Mouse (Mus musculus) embryonic facial prominence, embryonic 13.5 days (tissue): ENCODE measurements around the gene Ddx31. TPM values are rescaled to one million over a fixed set of nuclear protein-coding genes. Genes with fewer than 3 reads are reported as not detected.

ENCODE experiments used
- ATAC-seq: fragments of 200-750 bp; cut with Nextera tagmentation; 2 replicates; pipeline ENCODE4 v1.8.0; 2017; ENCODE audit warnings: low read depth; ENCODE audit not compliant: insufficient number of reproducible peaks, insufficient read depth, low FRiP score, low TSS enrichment
- H3K27ac ChIP-seq: fragments of 300-500 bp; sonication (generic); 2 replicates; pipeline ENCODE4 v1.5.1; 2015; ENCODE audit warnings: moderate library complexity, mild to moderate bottlenecking, inconsistent platforms
- H3K27me3 ChIP-seq: fragments of 300-500 bp; sonication (generic); 2 replicates; pipeline ENCODE4 v1.6.1; 2015; ENCODE audit warnings: mild to moderate bottlenecking, inconsistent platforms
- H3K36me3 ChIP-seq: fragments of 300-500 bp; sonication (generic); 2 replicates; pipeline ENCODE4 v1.6.1; 2015; ENCODE audit warnings: mild to moderate bottlenecking, inconsistent platforms
- H3K4me1 ChIP-seq: fragments of 300-500 bp; sonication (generic); 2 replicates; pipeline ENCODE4 v1.6.1; 2015; ENCODE audit warnings: inconsistent platforms
- H3K4me2 ChIP-seq: fragments of 300-500 bp; sonication (generic); 2 replicates; pipeline ENCODE4 v1.6.1; 2015; ENCODE audit warnings: moderate library complexity, mild to moderate bottlenecking, inconsistent platforms
- H3K4me3 ChIP-seq: fragments of 300-500 bp; sonication (generic); 2 replicates; pipeline ENCODE4 v1.5.1; 2015; ENCODE audit warnings: mild to moderate bottlenecking, inconsistent platforms
- H3K9ac ChIP-seq: fragments of 300-500 bp; sonication (generic); 2 replicates; pipeline ENCODE4 v1.6.1; 2015; ENCODE audit warnings: mild to moderate bottlenecking, inconsistent platforms
- H3K9me3 ChIP-seq: fragments of 300-500 bp; sonication (generic); 2 replicates; pipeline ENCODE4 v1.6.1; 2016; ENCODE audit warnings: inconsistent platforms
- WGBS: fragments of 180-500 bp; shearing (Covaris S2); methylation state at CpG from one replicate; pipeline ENCODE4 v1.1.7; 2015; ENCODE audit warnings: mixed read lengths; 5-methylcytosine and 5-hydroxymethylcytosine counted together
- polyA plus RNA-seq: library from polyadenylated mRNA; unstranded; fragments of >200 nt; fragmentation: Nextera tagmentation; extraction: Ambion mirVana; gene quantifications from 2 replicates; pipeline ENCODE4 v1.2.1, GENCODE M21; 2015

Ddx31 gene
- 16.5 and 16.9 TPM in 2 replicates for polyA plus RNA-seq

DNA sequence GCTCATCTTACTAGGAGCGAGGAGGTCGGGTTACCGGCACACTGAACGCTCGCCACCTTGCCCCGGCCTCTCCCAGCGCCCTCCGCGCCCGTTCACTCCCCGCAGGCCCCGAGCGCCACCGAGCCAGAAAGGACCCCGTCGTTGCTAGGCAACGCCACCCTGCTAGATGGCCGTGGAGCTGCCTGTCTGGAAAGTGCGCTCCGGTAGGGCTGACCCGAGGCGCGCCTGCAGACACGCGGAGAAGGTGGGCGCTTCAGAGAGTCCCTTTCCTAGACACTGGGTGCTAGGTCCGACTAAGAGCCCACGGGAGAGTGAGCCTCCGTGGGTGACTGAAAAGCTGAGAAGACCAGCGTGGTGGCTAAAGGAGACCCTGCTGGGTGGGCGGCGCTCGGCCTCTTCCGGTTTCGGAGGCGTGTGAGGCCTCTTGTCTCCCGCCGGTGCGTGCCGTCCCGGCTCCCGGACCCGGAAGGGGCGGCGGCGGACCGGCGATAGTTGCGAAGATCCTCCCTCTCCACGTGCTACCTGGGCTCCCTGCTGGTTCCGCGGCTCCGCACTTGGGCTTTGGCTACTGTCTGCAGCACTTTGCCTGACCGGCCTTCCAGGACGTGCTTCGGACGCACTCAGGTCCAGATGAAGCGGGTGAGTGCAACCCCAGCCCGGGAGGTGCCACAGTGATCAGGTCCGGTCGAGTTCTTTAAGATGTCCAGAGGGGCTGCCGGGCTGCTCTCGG, at the start of gene Ddx31, which contains the start of gene Gtf3c4:
Gene Ddx31 (plus strand): TSS at position 185 of the 730 bp plus-strand sequence.
Gene Gtf3c4 (minus strand): TSS at position 139 of the 730 bp plus-strand sequence.
- Histone ChIP-seq H3K36me3 (peaks cover 8% of the 10 kb centered on the region), H3K9me3 (no peaks in the 10 kb centered on the region), H3K4me3 (peak within 1 kb of the TSS; percentile 98), H3K27me3 (no peaks in the 10 kb centered on the region), H3K4me2 (peak within 1 kb of the TSS; percentile 90), H3K9ac (peak within 1 kb of the TSS; percentile 95), H3K4me1 (peaks cover 37% of the 10 kb centered on the region), H3K27ac (peak within 1 kb of the TSS; percentile 86)
- ATAC-seq: peak; percentile 90
- under 1% methylated on average over 61 of the region's 63 CpGs for WGBS

DNA sequence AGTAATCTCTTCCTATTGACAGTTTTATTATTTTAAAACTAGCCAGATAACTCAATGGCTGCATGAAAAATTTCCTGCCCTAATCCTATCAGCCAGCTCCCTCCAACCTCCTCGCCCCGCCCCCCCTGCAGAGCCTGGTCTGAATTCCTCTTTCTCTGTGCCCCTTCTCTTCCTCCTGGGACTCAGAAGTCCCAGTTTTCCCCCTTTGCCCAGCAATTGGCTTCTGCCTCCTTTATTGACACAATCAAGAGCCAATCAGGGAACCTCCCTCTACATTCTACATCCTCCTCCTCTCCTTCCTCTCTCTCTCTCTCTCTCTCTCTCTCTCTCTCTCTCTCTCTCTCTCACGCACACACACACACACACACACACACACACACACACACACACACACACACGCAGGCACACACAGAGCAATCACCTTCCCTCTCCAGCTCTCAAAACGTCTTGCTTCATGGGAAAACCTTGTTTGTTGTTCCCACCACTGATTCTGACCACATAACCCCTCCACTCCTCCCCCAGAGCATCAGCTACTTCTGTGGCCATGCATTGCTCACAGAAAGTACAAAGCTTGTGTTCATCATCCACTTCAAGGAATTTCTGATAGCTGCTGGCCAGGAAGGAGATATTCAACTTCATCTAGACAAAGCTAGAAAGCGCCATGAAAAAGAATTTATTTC, 47.1 kb upstream of the Ddx31 start:
- Histone ChIP-seq H3K4me2 (peak overlapping the region; percentile 47), H3K4me3 (peak overlapping the region; percentile 13; the same call in 1 of the 2 replicates), H3K9ac (peak overlapping the region; percentile 27; the same call in 1 of the 2 replicates), H3K9me3 (no peaks in the 10 kb centered on the region), H3K27ac (no peak overlapping the region), H3K36me3 (no peaks in the 10 kb centered on the region), H3K4me1 (peaks cover 13% of the 10 kb centered on the region), H3K27me3 (peaks cover 15% of the 10 kb centered on the region)
- ATAC-seq: peak; percentile 48; the same call in 1 of the 2 replicates
- 30% methylated on average over 5 of the region's 6 CpGs for WGBS

DNA sequence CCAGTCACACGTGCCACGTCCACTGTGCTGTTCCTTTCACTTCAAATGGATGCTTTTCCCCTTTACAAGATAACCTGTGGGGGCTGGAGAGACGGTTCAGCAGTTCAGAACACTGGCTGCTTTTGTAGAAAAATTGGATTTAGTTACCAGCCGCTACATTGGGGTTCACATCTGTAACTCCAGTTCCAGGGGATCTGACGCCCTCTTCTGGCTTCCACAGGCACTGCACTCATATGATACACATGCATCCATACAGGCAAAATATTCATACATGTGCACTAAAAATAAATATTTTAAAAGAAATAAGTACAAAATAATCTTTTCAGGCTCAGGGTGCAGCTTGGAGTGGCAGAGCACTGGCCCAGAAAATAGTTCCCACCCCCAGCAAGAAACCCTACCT, 45.6 kb upstream of the Ddx31 start:
- H3K9me3 ChIP-seq: no peaks in the 10 kb centered on the region
- H3K27ac ChIP-seq: no peak overlapping the region
- H3K4me3 ChIP-seq: no peak overlapping the region
- H3K4me2 ChIP-seq: no peak overlapping the region
- H3K36me3 ChIP-seq: no peaks in the 10 kb centered on the region
- no peak for ATAC-seq
- H3K9ac ChIP-seq: no peak overlapping the region
- peaks cover 13% of the 10 kb centered on the region for H3K4me1 ChIP-seq
- WGBS: 70% methylated on average over 5 of the region's 5 CpGs
- H3K27me3 ChIP-seq: peaks cover 15% of the 10 kb centered on the region

DNA sequence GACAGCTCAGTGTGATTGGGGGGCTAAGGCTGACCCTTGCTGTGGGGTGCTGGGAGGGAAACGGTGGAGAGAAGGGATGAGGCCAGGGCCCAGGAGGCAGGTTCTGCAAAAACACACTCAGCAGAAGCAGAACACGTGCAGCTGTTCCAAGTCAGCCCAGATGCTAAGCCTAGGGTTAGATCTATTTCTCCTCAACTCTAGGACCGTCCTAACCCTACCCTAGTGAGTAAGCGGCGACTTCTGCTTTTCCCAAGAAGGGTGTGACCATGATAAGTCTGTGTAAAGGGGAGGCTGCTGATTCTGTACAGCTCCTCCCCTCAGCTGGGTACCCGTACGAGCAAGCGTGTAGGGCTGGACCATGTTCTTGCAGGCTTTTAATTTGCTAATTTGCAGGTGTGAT, 43.9 kb upstream of the Ddx31 start:
- H3K27ac ChIP-seq: no peak overlapping the region
- ATAC-seq: no peak
- peaks cover 22% of the 10 kb centered on the region for H3K27me3 ChIP-seq
- H3K9me3 ChIP-seq: no peaks in the 10 kb centered on the region
- no peak overlapping the region for H3K9ac ChIP-seq
- H3K4me1 ChIP-seq: peaks cover 13% of the 10 kb centered on the region
- no peaks in the 10 kb centered on the region for H3K36me3 ChIP-seq
- H3K4me2 ChIP-seq: no peak overlapping the region
- 72% methylated on average over 8 of the region's 8 CpGs for WGBS
- no peak overlapping the region for H3K4me3 ChIP-seq

DNA sequence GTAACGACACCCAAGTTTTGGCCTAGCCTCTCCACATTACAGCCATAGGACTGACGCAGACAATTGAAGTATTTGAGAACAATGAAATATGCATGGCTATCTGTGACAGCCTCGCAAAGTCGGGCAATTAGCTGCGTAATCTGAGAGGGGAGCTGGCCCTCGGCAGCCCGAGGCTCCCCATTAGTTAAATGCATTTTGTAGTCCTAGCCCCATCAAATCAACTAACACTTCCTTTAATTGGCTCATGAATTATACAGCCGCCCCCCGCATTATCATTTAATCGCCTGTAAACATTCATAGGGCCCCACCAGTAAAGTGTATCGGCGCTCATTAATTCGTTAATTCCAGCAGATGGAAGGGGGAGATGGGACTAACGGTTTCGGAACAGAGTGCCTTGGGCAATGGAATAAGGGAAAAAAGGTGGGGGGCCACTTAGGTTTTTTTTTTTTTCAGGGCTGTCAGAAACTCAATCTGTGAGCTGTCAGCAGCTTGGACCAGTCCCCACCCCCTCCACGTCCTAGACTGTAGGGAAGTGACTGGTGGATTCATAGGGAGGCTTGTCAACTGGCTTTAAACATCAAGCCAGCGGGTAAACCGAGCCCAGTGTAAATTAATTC, 42.6 kb upstream of the Ddx31 start:
- H3K27me3 ChIP-seq: peaks cover 35% of the 10 kb centered on the region
- H3K4me2 ChIP-seq: no peak overlapping the region
- no peak overlapping the region for H3K4me3 ChIP-seq
- H3K36me3 ChIP-seq: no peaks in the 10 kb centered on the region
- H3K9ac ChIP-seq: no peak overlapping the region
- H3K27ac ChIP-seq: no peak overlapping the region
- 0 out of 2 replicates have a peak, but pooled peaks have one; percentile 43 for ATAC-seq
- H3K9me3 ChIP-seq: no peaks in the 10 kb centered on the region
- WGBS: 38% methylated on average over 18 of the region's 18 CpGs
- peaks cover 10% of the 10 kb centered on the region for H3K4me1 ChIP-seq

DNA sequence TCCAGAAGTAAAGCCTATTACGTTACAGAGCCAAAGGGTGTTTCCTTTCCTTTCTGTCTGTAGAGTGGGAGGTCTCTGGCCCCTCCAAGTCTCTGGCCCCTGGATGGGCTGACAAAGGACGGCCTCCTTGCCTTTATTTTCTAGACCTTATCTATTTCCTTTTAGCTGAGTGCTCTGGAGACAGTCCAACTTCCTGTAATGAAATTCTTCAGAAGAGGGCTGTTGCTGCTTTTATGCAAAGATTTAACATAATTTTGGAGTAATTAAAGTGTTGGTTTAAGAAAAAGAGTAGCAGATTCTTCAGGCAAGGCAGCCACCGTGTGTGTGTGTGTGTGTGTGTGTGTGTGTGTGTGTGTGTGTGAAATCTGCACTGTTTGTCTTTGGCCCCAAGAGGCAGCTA, 41.8 kb upstream of the Ddx31 start:
- no peak overlapping the region for H3K4me2 ChIP-seq
- no peak overlapping the region for H3K4me3 ChIP-seq
- H3K27me3 ChIP-seq: peaks cover 38% of the 10 kb centered on the region
- ATAC-seq: no peak
- H3K9ac ChIP-seq: no peak overlapping the region
- H3K36me3 ChIP-seq: no peaks in the 10 kb centered on the region
- H3K9me3 ChIP-seq: no peaks in the 10 kb centered on the region
- no peak overlapping the region for H3K27ac ChIP-seq
- WGBS: 31% methylated on average over 3 of the region's 3 CpGs
- 0 out of 2 replicates have a peak, but pooled peaks cover 9% of the 10 kb centered on the region for H3K4me1 ChIP-seq

DNA sequence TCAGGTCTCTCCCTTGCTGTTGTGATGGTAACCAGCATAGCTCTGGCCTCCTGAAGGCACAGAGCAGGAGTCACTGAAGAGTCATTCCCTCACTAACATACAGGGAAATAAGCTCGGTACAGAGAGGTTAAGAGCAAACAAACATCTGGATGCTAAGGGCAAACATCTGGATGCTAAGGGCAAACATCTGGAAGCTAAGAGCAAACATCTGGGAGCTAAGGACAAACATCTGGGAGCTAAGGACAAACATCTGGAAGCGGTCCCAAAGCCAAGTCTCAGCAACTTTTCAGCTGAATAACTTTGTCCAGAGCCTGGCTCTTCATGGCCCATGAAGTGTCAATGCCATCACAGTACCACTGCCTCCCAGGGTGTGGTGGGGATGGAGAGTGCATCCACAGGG, 40.6 kb upstream of the Ddx31 start:
- 41% methylated on average over 2 of the region's 2 CpGs for WGBS
- H3K9me3 ChIP-seq: no peaks in the 10 kb centered on the region
- no peak overlapping the region for H3K4me3 ChIP-seq
- H3K9ac ChIP-seq: no peak overlapping the region
- H3K4me2 ChIP-seq: no peak overlapping the region
- H3K27ac ChIP-seq: no peak overlapping the region
- H3K36me3 ChIP-seq: no peaks in the 10 kb centered on the region
- ATAC-seq: no peak
- H3K4me1 ChIP-seq: 0 out of 2 replicates have a peak, but pooled peaks cover 9% of the 10 kb centered on the region
- H3K27me3 ChIP-seq: peaks cover 38% of the 10 kb centered on the region

DNA sequence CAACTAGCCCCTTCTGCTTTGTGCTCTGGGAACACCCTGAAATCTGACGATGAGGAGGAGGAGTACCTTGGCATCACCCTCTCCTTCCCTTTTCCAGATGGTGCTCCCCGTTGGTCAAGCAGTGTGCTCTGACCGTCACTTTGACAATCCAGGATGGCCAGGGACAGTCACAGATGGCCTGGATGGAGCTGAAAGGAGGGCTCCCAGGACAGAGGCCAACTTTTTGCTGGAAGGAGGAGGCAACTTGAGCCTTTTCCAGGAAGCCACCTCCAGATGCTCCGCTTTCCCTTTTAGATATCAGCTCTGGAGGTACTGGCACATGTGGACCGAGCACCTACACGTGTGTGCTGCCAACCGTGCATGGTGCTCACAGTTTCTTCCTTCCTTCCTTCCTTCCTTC, 36.8 kb upstream of the Ddx31 start:
- no peak overlapping the region for H3K4me3 ChIP-seq

DNA sequence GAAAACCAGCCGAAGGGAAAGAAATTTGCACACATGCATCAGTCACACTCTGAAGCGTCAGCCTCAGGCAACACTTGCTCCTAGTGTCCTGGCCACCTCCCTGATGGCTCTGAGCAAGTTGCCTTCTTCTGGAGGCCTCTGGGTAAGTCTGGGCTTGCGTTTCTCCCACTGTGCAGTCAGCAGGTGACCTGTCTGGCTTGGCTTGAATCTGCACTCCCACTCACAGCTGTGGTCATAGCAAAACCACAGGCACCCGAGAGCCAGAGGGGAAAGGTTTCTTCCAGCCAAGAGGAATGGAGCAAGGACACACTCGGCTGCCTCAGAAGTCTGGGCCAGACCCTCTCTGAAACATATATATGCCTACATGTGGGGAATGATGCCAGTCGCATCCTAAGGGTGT, 31.4 kb upstream of the Ddx31 start:
- Histone ChIP-seq H3K4me2 (no peak overlapping the region), H3K9me3 (no peaks in the 10 kb centered on the region), H3K4me3 (no peak overlapping the region), H3K36me3 (no peaks in the 10 kb centered on the region), H3K9ac (no peak overlapping the region), H3K4me1 (no peaks in the 10 kb centered on the region), H3K27me3 (no peaks in the 10 kb centered on the region), H3K27ac (no peak overlapping the region)
- WGBS: 76% methylated on average over 6 of the region's 6 CpGs
- no peak for ATAC-seq

More for the DNA sequence above, 36.8 kb upstream of the Ddx31 start:
- no peaks in the 10 kb centered on the region for H3K9me3 ChIP-seq
- no peaks in the 10 kb centered on the region for H3K36me3 ChIP-seq
- H3K27ac ChIP-seq: no peak overlapping the region
- no peak for ATAC-seq
- no peak overlapping the region for H3K9ac ChIP-seq
- 82% methylated on average over 7 of the region's 7 CpGs for WGBS
- H3K4me2 ChIP-seq: no peak overlapping the region
- H3K27me3 ChIP-seq: peaks cover 23% of the 10 kb centered on the region
- H3K4me1 ChIP-seq: no peaks in the 10 kb centered on the region

DNA sequence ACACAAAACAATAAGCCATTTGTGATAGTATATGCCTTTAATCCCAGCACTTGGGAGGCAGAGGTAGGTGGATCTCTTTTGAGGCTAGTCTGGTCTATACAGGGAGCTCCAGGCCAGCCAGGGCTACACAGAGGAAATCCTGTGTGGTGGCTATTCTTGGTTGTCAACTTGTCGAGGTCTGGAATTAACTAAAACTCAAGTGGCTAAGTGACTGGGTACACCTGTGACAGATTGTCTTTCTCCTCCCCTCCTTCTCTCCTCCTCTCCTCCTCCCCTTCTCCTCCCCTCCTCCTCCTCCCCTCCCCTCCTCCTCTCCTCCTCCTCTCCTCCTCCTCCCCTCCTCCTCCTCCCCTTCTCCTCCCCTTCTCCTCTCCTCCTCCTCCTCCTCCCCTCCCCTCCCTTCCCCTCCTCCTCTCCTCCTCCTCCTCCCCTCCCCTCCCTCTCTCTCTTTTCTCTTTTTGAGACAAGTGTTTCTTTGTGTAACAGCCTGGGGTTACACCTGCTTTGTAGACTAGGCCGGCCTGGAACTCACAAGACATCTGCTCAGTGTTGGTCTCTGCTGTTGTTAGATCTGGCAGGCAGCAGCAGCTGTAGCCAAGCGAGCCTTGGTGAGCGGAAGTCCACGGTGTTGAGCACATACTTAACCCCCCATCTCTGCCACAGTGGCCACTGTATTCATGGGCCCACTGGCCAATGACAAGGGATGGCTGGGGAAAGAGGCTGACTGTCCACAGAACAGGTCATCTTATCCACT, 29.8 kb upstream of the Ddx31 start:
- H3K27me3 ChIP-seq: no peaks in the 10 kb centered on the region
- no peaks in the 10 kb centered on the region for H3K36me3 ChIP-seq
- 35% methylated on average over 5 of the region's 5 CpGs for WGBS
- no peak overlapping the region for H3K4me3 ChIP-seq
- H3K4me1 ChIP-seq: no peaks in the 10 kb centered on the region
- no peaks in the 10 kb centered on the region for H3K9me3 ChIP-seq
- no peak overlapping the region for H3K9ac ChIP-seq
- H3K4me2 ChIP-seq: no peak overlapping the region
- ATAC-seq: no peak; the same call in 1 of the 2 replicates
- H3K27ac ChIP-seq: no peak overlapping the region

DNA sequence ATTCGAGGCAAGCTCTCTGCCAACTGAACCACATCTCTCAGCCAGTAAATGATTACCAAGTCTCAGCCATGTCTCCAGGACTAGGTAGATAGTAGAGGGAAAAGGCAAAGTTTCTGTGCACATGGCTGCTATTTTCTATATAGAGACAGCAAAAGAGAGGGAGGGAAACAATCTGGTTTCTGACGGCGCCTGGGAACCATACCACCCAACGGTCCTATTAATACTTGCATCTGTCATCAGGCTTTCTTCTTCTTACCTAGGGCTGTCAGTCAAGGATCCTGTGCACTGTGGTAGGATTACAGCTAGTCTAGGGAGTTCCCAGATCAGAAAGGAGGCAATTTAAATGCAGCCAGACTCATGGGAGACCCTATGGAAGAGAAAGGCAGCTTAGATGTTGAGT, 21.3 kb upstream of the Ddx31 start:
- Histone ChIP-seq H3K9me3 (no peaks in the 10 kb centered on the region), H3K4me1 (no peaks in the 10 kb centered on the region), H3K27me3 (no peaks in the 10 kb centered on the region), H3K27ac (no peak overlapping the region), H3K9ac (no peak overlapping the region), H3K36me3 (peaks cover 10% of the 10 kb centered on the region), H3K4me2 (no peak overlapping the region), H3K4me3 (no peak overlapping the region)
- ATAC-seq: no peak
- WGBS: 75% methylated on average over 4 of the region's 4 CpGs
